ENCODE assay signal across 27 mouse cellular contexts in the genomic region with DNA sequence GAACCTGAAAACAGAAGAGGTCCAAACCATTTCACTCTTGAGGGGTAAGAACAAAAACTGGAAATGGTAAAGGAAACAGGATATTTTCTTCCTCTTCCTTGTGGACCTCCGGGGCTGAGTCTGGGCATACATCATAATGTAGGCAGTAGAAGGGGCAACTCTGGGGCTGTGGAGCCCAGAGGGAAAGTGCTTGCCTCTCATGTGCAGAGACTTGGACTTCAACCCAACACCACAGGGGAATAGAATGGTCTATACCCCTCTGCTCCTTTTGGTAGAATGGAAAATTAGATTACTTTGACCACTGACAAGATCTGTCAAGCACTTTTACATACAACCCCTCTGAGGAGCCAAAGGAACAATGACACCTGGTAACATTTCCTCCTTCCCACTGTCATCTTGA. TPM values are rescaled to one million over a fixed set of nuclear protein-coding genes. Genes with fewer than 3 reads are reported as not detected.
DNase-seq lines count a peak whose midpoint lies in the region; TF ChIP-seq lines count a peak whose summit lies in the region.
"Had no signal": no experiment of that assay in that cellular context is flagged by ENCODE, and none has a peak within 500 bp of the region (broad histone marks: within the 10 kb centered on the region; RNA-seq: fewer than 3 reads in every experiment).

No protein-coding gene starts in this region.

- H3K36me3 ChIP-seq in CH12.LX (replicated peaks in 1 of 2; ENCODE audit: control insufficient read depth in 1 of 2, insufficient read depth in 1 of 2, low read length in 1 of 2): peaks cover 41 to 95% of the 10 kb centered on the region in 2 experiments
- H3K36me3 ChIP-seq: forebrain, embryonic 12.5 days had no signal

- DNase-seq in gastrocnemius, adult 2 months: no peak
- DNase-seq in gastrocnemius, adult 18-20 months (ENCODE audit: low spot score): no peak
- DNase-seq in layer of hippocampus, adult 2 months (ENCODE audit: low spot score in 2 of 2): no peak
- no peak for DNase-seq in layer of hippocampus, adult 11-12 months (ENCODE audit: low spot score)
- no peak for DNase-seq in CH12.LX (ENCODE audit: extremely low read depth)
- DNase-seq: adrenal gland, postnatal 10 days; adrenal gland, postnatal 36 days; cerebellum, postnatal 10 days; cerebellum, postnatal 36 days; embryo, embryonic 11 days; gastrocnemius, postnatal 14 days; heart, adult 18-20 months; heart, postnatal 36 days; kidney, adult 11 months had no signal

- TF ChIP-seq POLR2A in CH12.LX (IDR thresholded peaks at IDR 0.05; ENCODE audit: low read depth, low read length): no peak

- no peak for TF ChIP-seq EP300 in CH12.LX (IDR thresholded peaks at IDR 0.05; ENCODE audit: low read length)

- no peaks in the 10 kb centered on the region for H3K9me3 ChIP-seq in CH12.LX (replicated peaks; ENCODE audit: low read length)
- H3K9me3 ChIP-seq: embryonic facial prominence, embryonic 10.5 days; embryonic facial prominence, embryonic 13.5 days; forebrain, embryonic 12.5 days; forebrain, embryonic 15.5 days; hindbrain, embryonic 10.5 days; hindbrain, embryonic 13.5 days; intestine, embryonic 15.5 days had no signal

- TF ChIP-seq RAD21 in CH12.LX (IDR thresholded peaks at IDR 0.05; ENCODE audit: low read depth, low read length): no peak

- peak overlapping the region; percentile 44 for H3K4me2 ChIP-seq in CH12.LX (ENCODE audit: insufficient read depth, low read depth, poor library complexity, severe bottlenecking)
- H3K4me2 ChIP-seq: embryonic facial prominence, embryonic 13.5 days; forebrain, embryonic 12.5 days; forebrain, embryonic 15.5 days; heart, embryonic 11.5 days; hindbrain, embryonic 13.5 days; intestine, embryonic 15.5 days had no signal

- intact Hi-C loops in gastrocnemius, adult 2 months (cut with DNase I): no loop called here

- no peak for TF ChIP-seq CTCF in gastrocnemius, adult 2 months (IDR thresholded peaks at IDR 0.05)
- TF ChIP-seq CTCF in layer of hippocampus, adult 2 months (conservative IDR thresholded peaks at IDR 0.05): no peak
- TF ChIP-seq CTCF in CH12.LX (conservative IDR thresholded peaks at IDR 0.05 in 1 of 2, IDR thresholded peaks at IDR 0.05 in 1 of 2; ENCODE audit: low read depth in 2 of 2, low read length in 2 of 2): no peak

- dilution Hi-C loops in CH12.LX (cut with MboI; ENCODE audit: extremely low pct_ligation_motif_present, extremely low pct_unique_long_range_greater_than_20kb, low sequenced_read_pairs): no loop called here

- H3K4me3 ChIP-seq in gastrocnemius, adult 2 months: no peak overlapping the region
- no peak overlapping the region for H3K4me3 ChIP-seq in layer of hippocampus, adult 2 months
- no peak overlapping the region for H3K4me3 ChIP-seq in CH12.LX (replicated peaks in 1 of 3; ENCODE audit: low read depth in 2 of 3, low read length in 2 of 3, poor library complexity in 1 of 3)
- no peak overlapping the region for H3K4me3 ChIP-seq in brown adipose tissue, adult 24 weeks (ENCODE audit: insufficient read depth, low read depth, low read length)
- H3K4me3 ChIP-seq: embryonic facial prominence, embryonic 10.5 days; embryonic facial prominence, embryonic 13.5 days; erythroblast, embryonic 14.5 days; forebrain, embryonic 12.5 days; forebrain, embryonic 15.5 days; hindbrain, embryonic 10.5 days; hindbrain, embryonic 13.5 days; intestine, embryonic 15.5 days had no signal

- no peak overlapping the region for H3K9ac ChIP-seq in CH12.LX (ENCODE audit: insufficient read depth, low read depth)
- H3K9ac ChIP-seq: embryonic facial prominence, embryonic 13.5 days; forebrain, embryonic 12.5 days; forebrain, embryonic 15.5 days; intestine, embryonic 15.5 days had no signal

- in situ Hi-C loops in CH12.LX (cut with MboI; ENCODE audit: low pct_ligation_motif_present, low pct_unique_long_range_greater_than_20kb, low sequenced_read_pairs): no loop called here

- H3K4me1 ChIP-seq in CH12.LX (ENCODE audit: control insufficient read depth in 1 of 2, insufficient read depth in 2 of 2): peaks cover 25 to 41% of the 10 kb centered on the region in 2 experiments
- H3K4me1 ChIP-seq in brown adipose tissue, adult 24 weeks (ENCODE audit: control insufficient read depth, insufficient read depth, insufficient read length, low read length): peaks cover 2% of the 10 kb centered on the region

- no peaks in the 10 kb centered on the region for H3K79me2 ChIP-seq in CH12.LX (replicated peaks; ENCODE audit: control insufficient read depth, extremely low read depth, insufficient read depth, poor library complexity, severe bottlenecking)

- H3K27ac ChIP-seq in gastrocnemius, adult 2 months: peak overlapping the region; percentile 43
- H3K27ac ChIP-seq in layer of hippocampus, adult 2 months: peak overlapping the region; percentile 70; the same call in 1 of the 2 replicates
- peak overlapping the region; percentile 57 for H3K27ac ChIP-seq in CH12.LX (ENCODE audit: insufficient read depth, low read depth)
- H3K27ac ChIP-seq in brown adipose tissue, adult 24 weeks (replicated peaks; ENCODE audit: low read depth, low read length): peak overlapping the region; percentile 73
- H3K27ac ChIP-seq: embryonic facial prominence, embryonic 10.5 days; embryonic facial prominence, embryonic 13.5 days; forebrain, embryonic 12.5 days; forebrain, embryonic 15.5 days; hindbrain, embryonic 10.5 days; hindbrain, embryonic 13.5 days; intestine, embryonic 15.5 days had no signal

- H3K27me3 ChIP-seq in CH12.LX (replicated peaks): no peaks in the 10 kb centered on the region
- H3K27me3 ChIP-seq: embryonic facial prominence, embryonic 13.5 days; forebrain, embryonic 12.5 days; forebrain, embryonic 15.5 days; hindbrain, embryonic 13.5 days; intestine, embryonic 15.5 days; Patski had no signal

TF ChIP-seq in CH12.LX, 34 proteins besides CTCF, POLR2A, EP300 and RAD21 (continues in another document):
- TF ChIP-seq TBP (conservative IDR thresholded peaks at IDR 0.05; ENCODE audit: low read depth, low read length) (no peak), MYC (IDR thresholded peaks at IDR 0.05; ENCODE audit: low read depth, low read length) (no peak; the same call in 1 of the 2 replicates), PAX5 (IDR thresholded peaks at IDR 0.05; ENCODE audit: low read length) (no peak), MAFK (IDR thresholded peaks at IDR 0.05; ENCODE audit: insufficient replicate concordance, low read length) (no peak), RCOR1 (conservative IDR thresholded peaks at IDR 0.05; ENCODE audit: low read depth, low read length) (no peak), ZMIZ1 (IDR thresholded peaks at IDR 0.05; ENCODE audit: low read depth, low read length) (no peak), CHD1 (IDR thresholded peaks at IDR 0.05; ENCODE audit: low read depth, low read length) (peak; percentile 94; the same call in 1 of the 2 replicates), E2F4 (IDR thresholded peaks at IDR 0.05; ENCODE audit: insufficient replicate concordance, low read depth, low read length) (no peak), USF2 (conservative IDR thresholded peaks at IDR 0.05; ENCODE audit: low read depth, low read length) (no peak), MAZ (IDR thresholded peaks at IDR 0.05; ENCODE audit: low read depth, low read length) (no peak), HCFC1 (IDR thresholded peaks at IDR 0.05; ENCODE audit: low read depth, low read length) (no peak), ZKSCAN1 (IDR thresholded peaks at IDR 0.05; ENCODE audit: borderline replicate concordance, low read depth, low read length) (no peak), SIN3A (IDR thresholded peaks at IDR 0.05; ENCODE audit: low read length) (peak; percentile 36; the same call in 1 of the 2 replicates), CHD2 (IDR thresholded peaks at IDR 0.05; ENCODE audit: low read length) (no peak)

RNA-seq across cellular contexts. Expression of gene Ccr10, which starts 19.9 kb away (rescaled TPM):
- total RNA-seq in gastrocnemius, adult 2 months (2021): not detected
- total RNA-seq in gastrocnemius, adult 18-20 months (2021): not detected
- total RNA-seq in layer of hippocampus, adult 2 months (2021): not detected
- total RNA-seq in CH12.LX (2012; rRNA removed) (29.6 and 58.7 TPM in 2 replicates), CH12.LX (2014; rRNA removed) (14.1 and 17.2 TPM in 2 replicates)
- polyA plus RNA-seq in CH12.LX (2012; ENCODE audit: insufficient read length, low read depth): 12.3 TPM in 2 replicates
- polyA plus RNA-seq in brown adipose tissue, adult 24 weeks (2012; ENCODE audit: insufficient read depth, insufficient read length, missing spikeins): 1.2 TPM in 1 of 2 replicates, not detected in the other
- total RNA-seq: heart, adult 18-20 months had no signal
- polyA plus RNA-seq: heart, embryonic 14.5 days had no signal

RNA-seq across cellular contexts. Expression of gene Plekhh3, which starts 23.9 kb away (rescaled TPM):
- total RNA-seq in gastrocnemius, adult 2 months (2021): 10 to 100 TPM; 20.7 to 35.3 TPM
- total RNA-seq in gastrocnemius, adult 18-20 months (2021): 10 to 100 TPM; 19.4 to 24.2 TPM
- total RNA-seq in layer of hippocampus, adult 2 months (2021): 10 to 100 TPM; 14.5 to 15.4 TPM
- total RNA-seq in CH12.LX (2012; rRNA removed): 16.3 and 20.3 TPM in 2 replicates
- 2.8 and 2.9 TPM in 2 replicates for total RNA-seq in CH12.LX (2014; rRNA removed)
- polyA plus RNA-seq in CH12.LX (2012; ENCODE audit: insufficient read length, low read depth): 3.7 and 5.0 TPM in 2 replicates
- 21.8 and 33.6 TPM in 2 replicates for polyA plus RNA-seq in brown adipose tissue, adult 24 weeks (2012; ENCODE audit: insufficient read depth, insufficient read length, missing spikeins)
- polyA plus RNA-seq: CD4-positive, CD25-positive, alpha-beta regulatory T cell, adult 4 months had no signal

RNA-seq across cellular contexts. Expression of gene Cntnap1, which starts 24.8 kb away (rescaled TPM):
- total RNA-seq in gastrocnemius, adult 2 months (2021): 1 to 10 TPM; 1.2 to 1.6 TPM
- total RNA-seq in gastrocnemius, adult 18-20 months (2021): 1 to 10 TPM in 1 of 2 experiments, under 1 TPM in 1; 0.82 to 1.2 TPM
- total RNA-seq in layer of hippocampus, adult 2 months (2021): 100 to 1,000 TPM; 169 to 171 TPM
- total RNA-seq in CH12.LX (2012; rRNA removed): 15.6 and 16.7 TPM in 2 replicates
- total RNA-seq in CH12.LX (2014; rRNA removed): 3.6 and 4.4 TPM in 2 replicates
- polyA plus RNA-seq in CH12.LX (2012; ENCODE audit: insufficient read length, low read depth): 17.9 and 19.5 TPM in 2 replicates
- polyA plus RNA-seq in brown adipose tissue, adult 24 weeks (2012; ENCODE audit: insufficient read depth, insufficient read length, missing spikeins): 7.2 and 11.2 TPM in 2 replicates

RNA-seq across cellular contexts. Expression of gene Ezh1, which starts 31.2 kb away (rescaled TPM):
- 10 to 100 TPM; 25.9 to 26.3 TPM for total RNA-seq in gastrocnemius, adult 2 months (2021)
- 10 to 100 TPM; 25.3 to 26.3 TPM for total RNA-seq in gastrocnemius, adult 18-20 months (2021)
- total RNA-seq in layer of hippocampus, adult 2 months (2021): 10 to 100 TPM; 73.6 to 81.8 TPM
- 11.1 and 15.3 TPM in 2 replicates for total RNA-seq in CH12.LX (2012; rRNA removed)
- 8.5 and 8.7 TPM in 2 replicates for total RNA-seq in CH12.LX (2014; rRNA removed)
- polyA plus RNA-seq in CH12.LX (2012; ENCODE audit: insufficient read length, low read depth): 10.8 and 12.1 TPM in 2 replicates
- 13.3 and 20.7 TPM in 2 replicates for polyA plus RNA-seq in brown adipose tissue, adult 24 weeks (2012; ENCODE audit: insufficient read depth, insufficient read length, missing spikeins)

RNA-seq across cellular contexts. Expression of gene Tubg2, which starts 39.4 kb away (rescaled TPM):
- 1 to 10 TPM; 2.4 to 3.6 TPM for total RNA-seq in gastrocnemius, adult 2 months (2021)
- 1 to 10 TPM; 2.7 to 3.3 TPM for total RNA-seq in gastrocnemius, adult 18-20 months (2021)
- total RNA-seq in layer of hippocampus, adult 2 months (2021): 10 to 100 TPM; 40.2 to 44.5 TPM
- total RNA-seq in CH12.LX (2012; rRNA removed) (3.1 and 4.7 TPM in 2 replicates), CH12.LX (2014; rRNA removed) (1.2 and 2.1 TPM in 2 replicates)
- 8.7 and 10.5 TPM in 2 replicates for polyA plus RNA-seq in CH12.LX (2012; ENCODE audit: insufficient read length, low read depth)
- polyA plus RNA-seq in brown adipose tissue, adult 24 weeks (2012; ENCODE audit: insufficient read depth, insufficient read length, missing spikeins): 1.1 and 1.9 TPM in 2 replicates
- polyA plus RNA-seq: erythroblast, embryonic 14.5 days had no signal

Comparison
In these comparisons a context has a peak if more than half of its experiments do, and no peak if none do; other contexts are left out.
1. RNA of gene Ccr10, which starts 19.9 kb away (total RNA-seq): 14.1 to 58.7 TPM in CH12.LX; not detected in layer of hippocampus, adult 2 months, not detected in gastrocnemius, adult 2 months and not detected in gastrocnemius, adult 18-20 months; every median in the first group is over 10 times any median in the second.
2. RNA of gene Cntnap1, which starts 24.8 kb away (total RNA-seq): 169 to 171 TPM in layer of hippocampus, adult 2 months; 3.6 to 16.7 TPM in CH12.LX, 1.2 to 1.6 TPM in gastrocnemius, adult 2 months and 0.82 to 1.2 TPM in gastrocnemius, adult 18-20 months; every median in the first group is over 4 times any median in the second.
3. Peak in every context shown above with its lines, with median percentiles within 50 percentile points of each other: H3K27ac ChIP-seq.